Mouse (Mus musculus) cerebellum, adult 9-11 months (tissue): Measurements from ENCODE around the gene Sall2.
A peak's percentile ranks its signal among the peaks of the same experiment; 100 is the strongest.

Experiments
- DNase-seq: peaks from one replicate; pipeline ENCODE4 v3.0.0; 2022

Gene Sall2

DNA sequence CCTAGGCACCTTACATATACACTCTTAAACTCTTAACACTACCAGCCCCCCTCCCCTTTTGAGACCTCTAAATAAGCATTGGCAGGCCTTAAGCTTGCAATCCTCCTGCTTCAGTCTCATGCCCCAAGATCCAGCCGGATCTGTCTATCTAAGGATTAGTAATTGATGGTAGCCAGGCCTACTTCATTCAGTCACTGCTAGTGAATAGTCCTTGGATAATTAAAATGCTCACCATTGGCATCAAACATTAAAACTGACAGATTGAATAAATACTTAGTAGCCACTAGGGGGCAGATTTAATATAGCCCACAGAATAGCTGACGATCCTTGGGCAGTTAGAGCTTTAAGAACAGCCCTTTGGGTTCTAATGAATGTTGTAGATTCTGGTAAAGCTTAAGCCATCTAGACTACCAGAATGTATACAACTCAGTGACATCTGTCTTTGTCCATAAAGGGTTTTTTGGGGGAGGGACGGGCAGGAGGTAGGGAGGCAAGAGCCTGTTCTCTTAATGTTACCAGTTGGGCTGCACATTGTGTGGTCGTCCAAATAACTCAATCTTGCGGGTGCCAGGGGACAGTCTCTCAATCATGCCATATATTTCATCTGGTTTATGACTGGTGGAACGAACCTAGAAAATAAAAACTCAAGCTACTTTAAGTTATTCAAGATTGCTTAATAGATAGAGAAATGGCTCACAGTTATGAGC is 32.9 kb downstream of the Sall2 start:
- DNase-seq, result no peak

DNA sequence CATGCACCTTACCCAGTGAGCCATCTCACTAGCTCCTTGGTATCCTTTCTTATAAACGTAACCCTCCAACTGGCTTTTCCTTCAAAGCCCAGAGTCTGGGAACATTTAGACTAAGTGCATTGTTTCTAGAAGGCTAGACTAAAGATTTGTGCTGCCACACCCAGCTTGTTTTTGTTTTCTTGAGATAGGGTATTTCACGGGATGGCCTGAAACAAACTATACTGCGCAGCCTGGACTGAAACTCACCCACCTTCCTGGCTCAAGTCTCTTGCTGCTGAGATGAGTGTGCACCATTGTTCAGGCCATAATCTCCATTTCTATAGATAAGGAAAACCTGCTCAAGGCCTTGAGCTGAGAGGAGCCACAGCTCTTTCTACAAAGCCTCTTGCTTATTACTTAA is 44.4 kb downstream of the Sall2 start:
- no peak for DNase-seq

DNA sequence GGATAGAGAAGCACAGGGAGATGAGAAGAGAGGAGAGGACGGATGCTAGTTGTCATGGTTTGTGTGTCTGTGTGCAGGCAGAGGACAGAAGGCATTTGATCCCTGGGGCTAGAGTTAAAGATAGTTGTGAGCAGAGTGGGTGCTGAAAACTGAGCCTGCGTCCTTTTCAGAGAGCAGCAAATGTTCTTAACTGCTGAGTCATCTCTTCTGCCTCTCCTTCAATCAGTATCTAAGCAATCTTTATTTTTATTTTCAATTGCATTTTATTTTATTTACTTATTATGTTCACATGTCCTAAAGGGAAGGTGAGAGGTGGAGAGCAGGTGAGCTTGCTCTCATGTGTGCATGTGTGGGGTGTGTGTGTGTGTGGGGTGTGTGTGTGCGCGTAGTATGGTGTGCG is 44.9 kb downstream of the Sall2 start:
- no peak for DNase-seq

DNA sequence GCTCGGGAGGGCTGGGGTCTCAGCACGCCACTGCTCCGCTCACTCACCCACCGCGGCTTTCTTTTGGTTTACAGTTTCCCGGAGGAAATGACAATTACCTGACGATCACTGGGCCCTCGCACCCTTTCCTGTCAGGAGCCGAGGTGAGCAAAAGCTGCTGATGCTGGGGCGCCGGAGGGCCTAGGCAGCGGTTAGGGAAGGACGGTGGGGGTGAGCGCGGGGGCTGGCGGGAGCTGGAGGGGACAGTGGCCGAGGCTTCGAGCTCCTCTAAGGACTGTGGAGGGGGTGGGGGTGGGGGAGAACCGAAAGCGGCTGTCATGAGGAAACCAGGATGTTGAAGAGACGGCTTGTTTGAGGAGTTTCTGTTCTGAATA is 48.8 kb downstream of the Sall2 start:
- DNase-seq, result no peak

DNA sequence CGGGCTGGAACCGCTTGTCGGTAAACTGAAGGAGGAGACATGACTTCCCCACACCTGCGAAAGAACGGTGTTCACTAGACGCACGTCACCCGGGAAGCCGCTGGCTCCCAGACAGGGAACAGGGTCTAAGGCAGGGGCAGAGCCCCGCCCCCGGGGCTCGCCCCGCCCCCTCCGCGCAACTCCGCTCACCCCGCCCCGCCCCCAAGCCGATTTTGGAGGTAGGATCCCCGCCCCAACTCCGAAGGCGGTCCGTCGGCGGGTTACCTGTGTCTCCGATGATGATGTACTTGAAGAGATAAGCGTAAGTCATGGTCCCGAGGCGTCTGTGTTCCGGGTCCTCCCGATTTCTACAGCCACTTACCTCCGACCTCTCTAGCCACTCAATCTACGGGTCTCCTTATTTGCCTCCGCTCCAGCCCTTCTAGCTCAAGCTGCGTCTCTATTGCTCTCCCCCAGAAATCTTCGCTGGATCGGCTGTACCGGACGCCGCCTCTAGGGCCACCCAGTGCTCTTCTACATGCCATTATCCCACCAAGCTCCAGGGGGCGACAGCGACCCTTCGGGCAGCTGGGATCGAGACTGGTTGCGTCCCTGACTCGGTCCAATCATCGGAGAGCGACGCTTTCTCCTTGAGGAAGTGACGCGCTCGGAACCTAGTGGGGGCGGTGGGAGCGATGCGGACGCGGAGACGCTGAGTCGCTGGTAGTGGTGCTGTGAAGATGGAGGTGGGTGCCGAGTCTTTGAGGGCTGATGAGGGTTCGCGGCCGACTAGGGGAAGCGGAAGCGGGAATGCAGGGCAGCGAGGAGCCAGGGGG is 49.4 kb downstream of the Sall2 start, which contains the start of the genes Tox4 and Rab2b:
TSS of gene Tox4 (plus strand) at position 215 of the 815 bp plus-strand sequence.
TSS of gene Rab2b (minus strand) at position 614 of the 815 bp plus-strand sequence.
- peak; percentile 98 for DNase-seq

DNA sequence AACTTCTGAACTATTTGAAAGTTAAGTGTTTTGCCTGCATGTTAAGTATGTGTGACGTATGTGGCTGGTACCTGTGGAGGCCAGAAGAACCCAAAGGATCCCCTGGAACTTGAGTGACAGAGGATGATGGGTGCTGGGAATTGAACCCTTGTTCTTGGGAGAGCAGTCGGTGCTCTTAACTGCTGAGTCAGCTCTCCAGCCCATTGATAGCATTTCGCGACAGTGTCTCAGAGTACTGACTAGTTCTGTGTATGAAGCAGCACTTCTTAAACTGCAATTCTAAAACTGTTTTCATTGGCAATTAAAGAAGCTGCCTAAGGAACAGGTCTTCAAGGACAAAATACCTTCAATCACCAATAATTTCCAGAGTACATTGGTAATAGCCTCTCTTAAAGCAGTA is 51.4 kb downstream of the Sall2 start:
- DNase-seq, result no peak

DNA sequence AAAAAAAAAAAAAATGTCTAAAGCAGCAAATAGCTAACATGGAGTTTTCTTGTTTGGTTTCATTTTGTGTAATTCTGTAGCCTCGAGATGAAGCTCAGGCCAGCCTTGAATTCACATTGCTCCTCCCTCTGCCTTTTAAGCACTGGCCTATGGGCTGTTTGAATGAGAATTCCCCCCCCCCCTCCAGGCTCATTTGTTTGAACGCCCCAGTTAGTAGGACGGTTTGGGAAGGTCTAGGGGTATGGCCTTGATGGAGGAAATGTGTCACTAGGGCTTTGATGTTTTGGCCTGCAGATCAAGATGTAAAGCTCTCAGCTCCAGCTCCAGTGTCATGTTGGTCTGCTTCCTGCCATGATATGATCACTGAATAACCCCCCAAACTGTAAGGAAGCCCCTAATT is 55.8 kb downstream of the Sall2 start:
- DNase-seq, result no peak
